Mouse (Mus musculus) megakaryocyte, adult 5-6 weeks (primary cell): ENCODE measurements around the gene Cyp8b1. TPM values are rescaled to one million over a fixed set of nuclear protein-coding genes. Genes with fewer than 3 reads are reported as not detected.

Experiments used
- ATAC-seq: 2 replicates; pipeline ENCODE4 v1.8.0; 2016; ENCODE audit warnings: mild to moderate bottlenecking, inconsistent platforms; ENCODE audit not compliant: poor library complexity, severe bottlenecking
- total RNA-seq, 2 experiments: library from RNA; stranded (forward) in 1 of 2; stranded (reverse) in 1 of 2; fragments of 153-499, 151-499 nt in 1 of 2; fragments of 221-1000, 200-1000 nt in 1 of 2; gene quantifications; 2 replicates each; pipeline versions ENCODE4 v1.2.3 to v1.2.4; 2015 to 2017

Cyp8b1 gene
- total RNA-seq, 2 experiments from 2014 or later, result 0.18 TPM; not detected in 1

DNA sequence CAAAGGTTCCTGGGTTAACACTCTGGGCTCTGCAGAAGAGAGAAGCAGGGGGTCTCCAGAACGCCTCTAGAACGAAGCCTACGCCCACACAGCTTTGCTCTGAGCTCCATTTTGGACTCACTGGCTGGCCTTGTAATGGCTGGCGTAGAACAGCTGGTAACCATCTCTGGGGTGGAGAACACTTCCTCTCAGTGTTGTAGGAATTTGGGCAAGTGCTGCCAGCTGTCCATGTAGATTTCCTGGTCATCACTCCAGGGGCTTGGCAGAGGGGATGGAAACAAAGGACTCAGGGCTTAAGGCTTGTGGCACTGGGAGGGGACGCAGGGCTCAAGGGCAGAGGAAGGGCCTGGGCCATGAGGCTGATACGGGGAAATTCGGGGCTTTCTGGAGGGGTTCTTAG is 21.7 kb downstream of the Cyp8b1 start:
- ATAC-seq, result no peak

DNA sequence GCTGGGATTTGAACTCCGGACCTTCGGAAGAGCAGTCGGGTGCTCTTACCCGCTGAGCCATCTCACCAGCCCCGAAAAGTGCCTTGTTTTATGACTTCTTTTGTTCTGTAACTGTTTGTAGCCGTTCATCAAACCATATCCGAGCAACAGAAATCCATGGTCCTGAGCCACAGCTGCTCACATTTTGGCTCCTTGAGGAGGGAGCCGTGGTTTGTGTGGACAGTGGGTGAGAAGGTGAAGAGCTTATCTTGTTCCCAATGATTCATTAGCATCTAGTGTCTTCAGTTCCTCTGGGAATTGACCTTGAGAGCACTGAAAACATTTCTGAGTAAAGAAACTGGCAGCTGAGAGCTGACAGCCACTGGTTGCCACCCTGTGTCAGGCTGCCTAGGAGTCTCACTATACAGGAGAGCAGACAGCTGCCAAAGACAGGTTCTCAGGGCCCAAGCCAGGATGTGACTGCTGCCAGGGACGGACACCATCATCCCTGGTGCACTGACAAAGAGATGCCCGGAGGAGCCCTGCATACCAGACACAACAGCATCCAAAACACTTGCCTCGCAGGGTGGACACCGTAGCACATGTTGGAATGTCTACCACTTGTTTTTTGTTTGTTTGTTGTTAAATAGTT is 23.9 kb downstream of the Cyp8b1 start:
- ATAC-seq, result no peak

DNA sequence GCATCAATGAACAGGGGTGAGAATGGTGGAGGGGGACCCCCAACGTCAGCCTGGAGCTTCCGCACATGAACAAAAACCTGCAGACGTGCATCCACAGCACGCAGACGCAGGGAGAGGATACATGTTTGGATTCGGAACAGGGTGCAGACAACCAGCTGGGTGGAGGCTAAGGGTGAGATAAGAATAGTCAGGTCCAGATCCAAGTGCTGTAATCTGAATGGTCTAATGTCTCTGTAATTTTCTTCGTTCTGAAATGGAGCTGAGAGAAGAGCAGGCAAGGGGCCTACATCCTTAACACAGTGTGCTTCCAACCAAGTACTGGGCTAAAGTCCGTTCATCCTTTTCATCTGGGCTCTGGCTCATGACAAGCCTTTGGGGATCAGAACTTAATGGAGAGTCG is 24.8 kb downstream of the Cyp8b1 start:
- no peak for ATAC-seq

DNA sequence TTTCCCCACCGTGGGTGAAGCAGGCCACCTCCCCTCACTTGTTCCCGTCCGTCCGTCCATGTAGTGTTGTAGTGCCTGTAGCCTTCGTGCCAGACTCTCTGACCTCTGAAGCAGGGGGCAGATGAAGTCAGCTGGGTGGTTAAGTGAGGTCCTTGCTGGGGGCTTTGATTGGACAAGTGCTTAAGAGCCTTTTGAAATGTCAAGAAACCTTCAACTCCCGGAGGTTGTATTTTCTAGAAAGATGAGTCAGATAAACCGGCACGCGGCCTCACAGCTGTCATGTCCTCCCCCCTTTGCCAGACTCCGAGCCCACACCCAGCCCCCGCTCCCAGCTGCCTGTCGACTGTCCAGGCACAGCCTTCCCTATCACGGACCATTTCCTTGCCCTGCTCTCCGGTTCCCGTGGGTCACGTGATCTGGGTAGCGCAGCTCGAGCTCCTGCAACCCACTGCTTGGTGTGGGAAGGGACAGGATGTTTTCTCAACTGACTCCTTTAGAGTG is 25.6 kb downstream of the Cyp8b1 start:
- ATAC-seq, result peak; percentile 40; the same call in 1 of the 2 replicates

DNA sequence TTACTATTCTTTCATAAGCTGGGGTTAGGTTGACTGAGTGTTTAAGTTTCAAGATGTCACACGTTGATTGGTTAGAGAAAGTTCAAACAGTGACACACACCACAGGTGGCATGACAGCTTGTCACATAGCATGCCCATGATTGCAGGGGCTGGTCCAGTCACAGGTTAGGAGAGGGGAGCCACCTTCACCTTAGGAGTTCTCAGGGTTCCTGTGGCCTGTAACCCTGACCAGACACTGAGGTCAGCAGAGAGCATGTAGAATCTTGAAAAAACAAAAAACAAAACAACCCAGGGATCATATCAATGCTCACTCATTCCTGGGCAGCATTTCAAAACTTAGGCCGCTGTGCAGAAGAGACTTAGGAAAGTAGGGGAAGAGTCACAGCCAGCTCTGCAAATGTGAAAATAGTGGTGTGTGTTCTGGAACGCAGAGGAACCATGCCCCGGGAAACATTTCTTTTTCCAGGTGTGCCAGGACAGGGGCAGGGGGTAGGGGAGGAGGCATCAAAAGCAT is 26.1 kb downstream of the Cyp8b1 start:
- ATAC-seq, result no peak

DNA sequence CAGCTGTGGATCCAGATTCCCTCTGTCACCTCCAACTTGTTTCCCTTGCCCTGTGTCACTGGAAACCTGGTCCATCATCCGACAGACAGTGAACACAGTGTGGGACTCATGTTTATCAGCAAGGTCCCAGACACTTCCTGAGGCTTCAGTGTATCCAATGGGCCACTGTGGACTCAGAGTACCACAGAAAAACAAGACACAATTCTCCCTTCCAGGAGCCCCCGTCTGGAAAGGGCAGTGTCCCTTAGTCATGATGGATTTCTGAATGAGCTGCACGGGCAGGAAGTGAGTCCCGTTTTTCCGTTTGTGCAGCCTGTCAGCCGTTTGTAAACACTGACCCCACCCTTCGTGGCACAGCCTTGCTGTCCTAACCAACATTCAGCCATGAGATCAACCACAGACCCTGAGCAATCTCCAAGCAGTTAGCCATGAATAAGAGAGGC is 34.1 kb downstream of the Cyp8b1 start:
- peak; percentile 64 for ATAC-seq

DNA sequence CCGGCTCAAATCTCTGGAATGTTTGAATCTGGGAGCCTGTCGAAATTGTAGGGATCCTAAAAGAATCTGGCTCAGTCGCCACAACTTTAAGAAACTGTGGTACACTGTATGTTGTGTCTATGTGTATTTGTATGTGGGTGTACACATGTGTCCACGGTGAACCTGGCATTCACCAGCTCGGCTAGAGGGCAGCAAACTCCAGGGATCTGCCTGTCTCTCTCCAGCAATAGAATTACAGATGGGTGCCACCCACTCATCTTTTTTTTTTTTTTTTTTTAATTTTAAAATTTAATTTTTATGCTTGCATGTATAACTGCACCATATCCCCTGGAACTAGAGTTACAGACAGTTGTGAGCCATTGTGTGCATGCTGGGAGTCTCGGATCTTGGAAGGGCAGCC is 34.8 kb downstream of the Cyp8b1 start:
- no peak for ATAC-seq

DNA sequence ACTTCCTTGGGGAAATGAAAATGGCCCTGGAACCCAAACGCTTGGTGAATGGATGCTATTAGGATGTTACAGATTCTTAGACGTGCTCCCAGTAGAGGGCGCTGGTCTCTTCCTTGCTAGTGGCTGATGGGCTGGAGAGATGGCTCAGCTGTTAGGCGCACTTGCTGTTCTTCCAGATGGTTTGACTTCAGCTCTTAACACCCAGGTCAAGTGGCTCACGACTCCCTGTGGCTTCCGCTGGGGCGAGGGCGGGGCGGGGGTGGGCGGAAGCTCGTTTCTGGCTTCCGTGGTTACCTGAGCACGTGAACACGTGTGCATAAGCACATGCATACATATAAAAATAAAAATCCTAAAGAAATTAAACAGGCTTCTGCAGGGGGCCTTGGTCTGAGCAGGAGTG is 35.3 kb downstream of the Cyp8b1 start:
- ATAC-seq, result peak; percentile 70

DNA sequence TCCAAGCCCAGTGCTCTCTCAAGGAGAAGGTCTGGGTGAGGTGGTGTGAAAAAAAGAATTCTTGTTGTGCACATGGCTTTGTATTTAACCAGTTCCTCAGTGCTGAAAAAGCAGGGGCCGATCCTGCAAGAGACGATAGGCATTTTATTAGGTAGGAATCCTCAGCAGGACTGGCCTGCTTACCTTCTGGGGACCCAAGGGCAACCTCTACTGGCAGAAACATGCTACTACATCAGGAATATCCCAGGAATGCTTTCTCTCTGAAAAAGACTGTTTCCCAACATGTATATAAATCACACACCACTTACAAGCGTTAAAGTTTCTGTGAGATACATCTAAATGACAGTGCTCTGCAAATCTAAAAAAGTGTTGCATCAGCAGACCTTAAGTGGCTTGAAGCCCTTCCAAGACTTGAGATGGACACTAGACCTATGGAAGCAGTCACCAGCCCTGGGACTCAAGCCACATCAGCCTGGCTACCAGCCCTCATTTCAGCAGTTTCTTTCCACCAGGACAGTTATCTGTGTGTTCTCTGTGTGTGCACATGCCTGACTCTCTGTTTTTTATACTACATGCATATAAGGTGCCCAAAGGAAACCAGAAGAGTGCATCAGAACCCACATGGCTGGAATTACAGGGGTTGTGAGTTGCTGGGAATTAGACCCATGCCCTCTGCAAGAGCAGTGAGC is 38.9 kb downstream of the Cyp8b1 start:
- peak; percentile 53; the same call in 1 of the 2 replicates for ATAC-seq

DNA sequence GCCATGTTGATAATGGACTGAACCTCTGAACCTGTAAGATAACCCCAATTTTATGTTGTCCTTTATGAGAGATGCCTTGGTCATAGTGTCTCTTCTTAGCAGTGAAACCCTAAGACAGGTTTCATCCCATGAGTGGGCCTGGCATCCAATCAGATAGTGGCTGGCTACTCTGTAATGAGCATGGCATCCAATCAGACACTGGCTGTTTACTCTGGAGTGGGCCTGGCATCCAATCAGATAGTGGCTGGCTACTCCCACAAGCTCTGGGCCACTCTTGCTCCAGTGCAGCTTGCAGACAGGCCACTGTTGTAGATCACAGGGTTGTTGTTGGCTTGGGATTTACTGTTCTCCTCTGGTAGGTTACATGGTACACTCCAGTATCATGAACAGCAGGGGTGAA is 42.5 kb downstream of the Cyp8b1 start:
- no peak for ATAC-seq

DNA sequence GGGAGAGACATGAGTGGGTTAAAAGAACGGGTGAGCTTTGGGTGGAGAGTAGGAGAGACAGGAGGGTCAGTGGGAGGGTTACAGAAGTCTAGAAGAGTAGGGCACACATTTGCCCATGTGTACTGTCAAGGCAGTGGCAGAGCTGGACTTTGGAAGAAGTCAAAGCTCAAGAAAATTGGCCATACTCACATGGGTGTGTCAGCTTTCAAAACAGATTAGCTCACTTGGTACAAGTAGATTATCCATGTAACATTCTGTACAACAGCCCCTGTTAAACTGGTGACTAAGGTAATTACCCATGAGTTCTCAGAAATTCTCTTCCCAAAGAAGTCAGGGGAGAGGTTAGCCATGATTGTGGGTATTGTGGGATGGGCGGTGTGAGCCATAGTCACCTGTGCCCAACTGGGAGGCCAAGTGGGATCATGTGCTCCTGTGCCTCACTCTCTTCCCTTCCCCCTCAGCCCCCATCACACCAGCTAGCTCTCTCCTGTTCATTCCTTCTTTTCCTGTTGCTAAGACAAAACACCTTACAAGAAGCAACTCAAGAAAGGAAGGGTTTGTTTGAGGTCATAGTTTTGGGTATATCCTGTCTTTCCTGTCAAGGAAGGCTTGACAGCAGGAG is 43.9 kb downstream of the Cyp8b1 start:
- no peak for ATAC-seq

DNA sequence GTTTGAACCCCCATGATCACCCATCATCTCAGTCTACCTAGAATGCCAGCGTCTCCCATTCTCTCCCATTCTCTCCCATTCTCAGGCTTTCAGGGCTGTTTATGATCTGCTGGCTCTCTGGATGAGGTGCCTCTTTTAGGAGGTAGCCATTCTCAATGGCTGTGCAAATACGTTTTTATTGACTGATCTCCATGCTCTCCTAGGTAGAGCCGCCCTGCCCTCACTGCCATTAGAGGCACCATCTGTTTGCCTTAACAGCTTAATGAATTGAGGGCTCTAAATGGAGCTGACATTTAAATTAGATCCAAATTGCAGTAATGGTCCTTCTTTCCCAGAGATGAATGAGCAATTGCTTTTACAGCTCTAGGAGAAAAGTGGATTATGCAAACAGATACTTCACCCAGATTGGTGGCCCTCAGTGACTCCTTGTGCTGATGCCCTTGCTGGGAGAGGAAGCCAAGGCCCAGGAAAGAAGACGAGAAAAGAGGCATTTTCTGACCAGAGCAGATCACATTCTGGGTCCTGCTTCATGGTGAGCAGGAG is 46.1 kb downstream of the Cyp8b1 start:
- no peak for ATAC-seq

DNA sequence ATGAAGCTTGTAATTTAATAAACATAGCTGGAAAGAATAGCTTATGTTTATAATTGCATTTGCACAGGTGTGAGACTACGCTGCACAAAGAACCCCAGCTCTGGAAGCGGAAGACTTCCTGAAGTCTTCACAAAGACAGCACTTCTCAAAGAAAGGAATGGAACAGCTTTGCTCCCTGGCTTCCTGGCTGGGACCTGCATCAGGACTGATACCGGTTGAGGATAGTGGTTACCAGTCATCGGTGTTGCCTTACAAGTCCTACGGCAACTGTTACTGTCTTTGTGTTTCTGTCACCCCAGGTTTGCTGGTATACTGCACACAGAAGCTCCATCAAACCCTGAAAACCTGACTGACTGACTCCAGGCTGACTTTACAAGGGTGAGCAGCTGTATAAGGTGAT is 46.7 kb downstream of the Cyp8b1 start:
- no peak for ATAC-seq

DNA sequence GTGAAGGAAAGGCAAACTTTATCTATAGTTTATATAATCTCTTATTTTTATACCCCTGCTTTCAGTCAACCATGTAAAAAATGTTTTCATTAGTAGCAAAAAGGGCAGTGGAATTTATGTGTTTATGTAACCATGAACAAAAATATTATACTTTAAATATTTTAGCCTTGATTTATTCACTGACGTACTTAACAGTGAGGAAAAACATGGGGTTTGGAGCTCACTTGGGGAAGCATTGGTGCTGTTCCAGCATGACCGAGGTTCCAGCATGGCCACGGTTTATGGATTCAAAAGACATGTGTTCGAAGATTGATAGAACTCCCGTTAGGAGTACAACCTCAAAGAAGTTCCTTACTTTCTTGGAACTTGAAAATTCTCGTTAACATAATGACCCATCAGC is 47.9 kb downstream of the Cyp8b1 start:
- no peak for ATAC-seq

DNA sequence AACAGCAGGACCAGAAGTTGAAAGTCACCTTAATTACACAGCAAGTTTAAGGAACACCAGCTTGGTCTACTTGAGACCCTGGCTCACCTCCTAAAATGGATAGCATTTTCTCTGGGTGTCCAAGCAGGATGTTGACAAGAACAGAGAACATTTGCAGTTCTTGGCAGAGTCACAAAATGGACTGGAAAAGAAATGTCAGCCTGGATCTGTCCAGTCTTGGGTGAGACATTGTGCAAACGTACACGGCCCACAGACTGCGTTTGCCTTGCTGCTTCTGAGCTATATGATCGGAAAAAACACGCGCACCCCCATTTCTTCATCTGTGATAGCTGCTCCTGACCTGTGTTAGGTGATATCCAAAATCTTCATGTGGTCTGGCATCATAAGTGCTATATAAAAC is 48.5 kb downstream of the Cyp8b1 start:
- ATAC-seq, result no peak

DNA sequence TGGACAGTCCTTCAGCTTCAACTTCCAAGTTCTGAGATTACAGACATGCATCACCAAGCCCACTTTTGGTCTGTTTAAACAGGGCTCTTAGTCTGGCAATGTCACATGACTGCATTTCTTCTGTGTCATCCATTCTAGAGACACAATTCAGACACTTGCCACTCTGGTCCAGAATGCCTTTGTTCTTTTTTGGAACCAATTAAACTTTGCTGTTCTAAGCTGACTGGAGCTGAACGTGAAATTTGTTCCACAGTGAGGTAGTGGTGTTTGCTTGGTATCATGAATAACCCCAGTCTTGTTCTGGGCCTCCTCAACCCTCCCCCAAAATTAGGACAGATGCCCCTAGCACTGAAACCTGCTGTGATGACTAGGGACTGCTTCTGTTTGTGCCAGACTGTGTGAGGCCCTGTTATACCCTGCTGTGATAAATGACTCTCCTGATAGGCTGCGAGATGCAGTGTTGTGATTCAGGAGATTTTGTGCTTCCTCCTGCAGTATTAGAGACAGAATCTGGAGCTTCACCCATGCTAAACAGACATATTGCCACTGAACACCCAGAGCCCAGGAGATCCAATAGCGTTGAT is 50.6 kb downstream of the Cyp8b1 start:
- no peak for ATAC-seq

DNA sequence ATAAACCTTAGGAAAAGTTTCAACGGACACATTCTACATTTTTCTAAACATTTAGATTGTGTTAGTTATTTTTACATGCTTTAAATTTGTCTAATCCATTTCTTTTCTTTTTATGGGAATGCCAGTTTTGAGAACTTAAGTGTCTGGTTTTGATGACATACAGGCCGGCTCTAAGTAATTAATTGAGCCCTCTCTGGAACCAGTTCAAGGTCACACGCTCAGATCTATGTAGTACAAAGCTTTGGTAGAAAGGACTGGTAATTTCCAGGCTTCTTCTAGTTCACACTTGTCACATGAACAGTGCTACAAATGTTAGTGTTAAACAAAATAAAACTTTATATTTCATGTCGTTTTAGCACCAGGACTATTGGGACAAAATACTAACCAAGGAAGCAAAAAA is 51.3 kb downstream of the Cyp8b1 start:
- no peak for ATAC-seq
